13 mouse cellular contexts compared by ENCODE assay signal in the genomic region with DNA sequence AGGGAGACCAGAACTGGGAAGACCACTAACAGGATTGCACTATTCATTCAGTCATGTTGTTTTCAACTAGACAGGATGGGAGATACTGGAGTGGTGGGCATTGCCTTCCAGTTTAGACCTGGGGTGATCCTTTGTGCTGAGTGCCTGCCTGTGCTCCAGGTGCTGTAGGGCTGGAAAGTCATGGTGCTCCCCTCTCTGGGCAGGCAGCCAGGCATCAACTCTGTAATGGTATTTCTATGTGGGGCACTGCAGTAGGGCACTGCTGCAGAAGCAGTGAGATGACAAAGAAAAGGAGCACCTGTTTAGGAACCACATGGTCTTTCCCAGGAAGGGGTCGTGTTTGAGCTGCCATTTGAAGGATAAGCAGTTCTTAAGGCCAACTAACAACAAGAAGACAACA. TPM values are rescaled to one million over a fixed set of nuclear protein-coding genes. Genes with fewer than 3 reads are reported as not detected.
A peak's percentile ranks its signal among the peaks of the same experiment; 100 is the strongest.
DNase-seq lines count a peak whose midpoint lies in the region; ATAC-seq and TF ChIP-seq lines count a peak whose summit lies in the region.
"Had no signal": no experiment of that assay in that cellular context is flagged by ENCODE, and none has a peak within 500 bp of the region (broad histone marks: within the 10 kb centered on the region; RNA-seq: fewer than 3 reads in every experiment).

No protein-coding gene starts in this region.

- no peak overlapping the region for H3K4me2 ChIP-seq in heart, embryonic 13.5 days
- no peak overlapping the region for H3K4me2 ChIP-seq in lung, embryonic 14.5 days
- H3K4me2 ChIP-seq in lung, postnatal 0 days (replicated peaks; ENCODE audit: low read depth, low read length) = no peak overlapping the region
- no peak overlapping the region for H3K4me2 ChIP-seq in intestine, embryonic 16.5 days (ENCODE audit: low read depth, low read length)
- H3K4me2 ChIP-seq in stomach, embryonic 15.5 days = no peak overlapping the region
- H3K4me2 ChIP-seq: midbrain, embryonic 12.5 days had no signal

- peak overlapping the region; percentile 64 for H3K27ac ChIP-seq in heart, embryonic 13.5 days (replicated peaks)
- H3K27ac ChIP-seq in lung, embryonic 14.5 days (ENCODE audit: low read depth) = no peak overlapping the region
- no peak overlapping the region for H3K27ac ChIP-seq in lung, postnatal 0 days (ENCODE audit: low read length)
- peak overlapping the region; percentile 55; the same call in 1 of the 2 replicates for H3K27ac ChIP-seq in intestine, embryonic 16.5 days (ENCODE audit: low read length)
- H3K27ac ChIP-seq in stomach, embryonic 15.5 days = peak overlapping the region; percentile 48; the same call in 1 of the 2 replicates
- H3K27ac ChIP-seq: midbrain, embryonic 12.5 days had no signal

- H3K9me3 ChIP-seq in heart, embryonic 13.5 days = no peaks in the 10 kb centered on the region
- no peaks in the 10 kb centered on the region for H3K9me3 ChIP-seq in lung, embryonic 14.5 days (ENCODE audit: low read depth, low read length)
- H3K9me3 ChIP-seq in lung, postnatal 0 days (ENCODE audit: low read length) = no peaks in the 10 kb centered on the region
- H3K9me3 ChIP-seq in intestine, embryonic 16.5 days (ENCODE audit: control insufficient read depth, low read length) = no peaks in the 10 kb centered on the region
- no peaks in the 10 kb centered on the region for H3K9me3 ChIP-seq in stomach, embryonic 15.5 days
- H3K9me3 ChIP-seq: midbrain, embryonic 12.5 days had no signal

- TF ChIP-seq EP300 in lung, postnatal 0 days (IDR thresholded peaks at IDR 0.05) = no peak

- ATAC-seq in heart, embryonic 13.5 days (ENCODE audit: extremely low read depth, insufficient number of reproducible peaks, low FRiP score, low TSS enrichment) = no peak
- ATAC-seq in lung, embryonic 14.5 days (ENCODE audit: insufficient read depth) = no peak
- no peak for ATAC-seq in lung, postnatal 0 days
- peak; percentile 54 for ATAC-seq in intestine, embryonic 16.5 days
- ATAC-seq in stomach, embryonic 15.5 days (ENCODE audit: insufficient read depth, low FRiP score, low read depth) = no peak
- ATAC-seq: hindbrain, postnatal 0 days had no signal

- no peak for DNase-seq in heart, adult 9 months (ENCODE audit: low spot score in 2 of 2)
- peak; percentile 14 for DNase-seq in lung, embryonic 14.5 days
- no peak for DNase-seq in lung, postnatal 0 days (ENCODE audit: low spot score)
- DNase-seq in gastrocnemius, postnatal 4 days (ENCODE audit: low spot score in 2 of 2) = no peak
- DNase-seq in gastrocnemius, postnatal 25 days = no peak
- DNase-seq: lung, postnatal 10 days; right cerebral cortex, postnatal 4 days; thymus, postnatal 25 days had no signal

- H3K36me3 ChIP-seq in heart, embryonic 13.5 days = peaks cover under 1% of the 10 kb centered on the region
- no peaks in the 10 kb centered on the region for H3K36me3 ChIP-seq in lung, embryonic 14.5 days (ENCODE audit: insufficient read depth)
- no peaks in the 10 kb centered on the region for H3K36me3 ChIP-seq in lung, postnatal 0 days (ENCODE audit: insufficient read depth, low read length)
- no peaks in the 10 kb centered on the region for H3K36me3 ChIP-seq in intestine, embryonic 16.5 days (ENCODE audit: control insufficient read depth, insufficient read depth, low read length)
- no peaks in the 10 kb centered on the region for H3K36me3 ChIP-seq in stomach, embryonic 15.5 days
- H3K36me3 ChIP-seq: midbrain, embryonic 12.5 days had no signal

- peaks cover 88% of the 10 kb centered on the region for H3K4me1 ChIP-seq in heart, embryonic 13.5 days
- peaks cover 4% of the 10 kb centered on the region; the same call in 1 of the 2 replicates for H3K4me1 ChIP-seq in lung, embryonic 14.5 days (ENCODE audit: insufficient read depth)
- H3K4me1 ChIP-seq in lung, postnatal 0 days (ENCODE audit: insufficient read depth, low read depth, low read length) = no peaks in the 10 kb centered on the region; the same call in 1 of the 2 replicates
- peaks cover 21% of the 10 kb centered on the region for H3K4me1 ChIP-seq in intestine, embryonic 16.5 days (ENCODE audit: control insufficient read depth, insufficient read depth, low read length)
- H3K4me1 ChIP-seq in stomach, embryonic 15.5 days = peaks cover 15% of the 10 kb centered on the region

- H3K9ac ChIP-seq in heart, embryonic 13.5 days = no peak overlapping the region
- H3K9ac ChIP-seq in lung, embryonic 14.5 days = no peak overlapping the region
- H3K9ac ChIP-seq in lung, postnatal 0 days (replicated peaks; ENCODE audit: low read depth) = no peak overlapping the region
- H3K9ac ChIP-seq in intestine, embryonic 16.5 days (ENCODE audit: low read depth, low read length) = no peak overlapping the region
- H3K9ac ChIP-seq in stomach, embryonic 15.5 days = no peak overlapping the region
- H3K9ac ChIP-seq: midbrain, embryonic 12.5 days had no signal

- no peak overlapping the region for H3K4me3 ChIP-seq in heart, embryonic 13.5 days
- no peak overlapping the region for H3K4me3 ChIP-seq in lung, embryonic 14.5 days (ENCODE audit: low read depth, low read length)
- H3K4me3 ChIP-seq in lung, postnatal 0 days (ENCODE audit: low read depth, low read length) = no peak overlapping the region
- H3K4me3 ChIP-seq in intestine, embryonic 16.5 days (ENCODE audit: low read length) = no peak overlapping the region
- H3K4me3 ChIP-seq in stomach, embryonic 15.5 days (replicated peaks) = no peak overlapping the region
- H3K4me3 ChIP-seq: midbrain, embryonic 12.5 days had no signal

- no peaks in the 10 kb centered on the region for H3K27me3 ChIP-seq in heart, embryonic 13.5 days (replicated peaks)
- no peaks in the 10 kb centered on the region for H3K27me3 ChIP-seq in lung, embryonic 14.5 days (ENCODE audit: insufficient read depth, low read length)
- no peaks in the 10 kb centered on the region for H3K27me3 ChIP-seq in lung, postnatal 0 days (replicated peaks; ENCODE audit: insufficient read depth, low read length)
- no peaks in the 10 kb centered on the region for H3K27me3 ChIP-seq in intestine, embryonic 16.5 days (replicated peaks; ENCODE audit: control insufficient read depth, insufficient read depth, low read length)
- H3K27me3 ChIP-seq in stomach, embryonic 15.5 days (replicated peaks) = no peaks in the 10 kb centered on the region
- H3K27me3 ChIP-seq: midbrain, embryonic 12.5 days had no signal

- TF ChIP-seq CTCF in lung, embryonic 14.5 days (IDR thresholded peaks at IDR 0.05; ENCODE audit: low read depth) = no peak
- TF ChIP-seq CTCF in lung, postnatal 0 days (IDR thresholded peaks at IDR 0.05) = no peak

- 23% methylated on average over 1 of the region's 1 CpGs for WGBS in heart, embryonic 13.5 days
- WGBS in lung, embryonic 14.5 days = 20% methylated on average over 1 of the region's 1 CpGs
- WGBS in lung, postnatal 0 days = 19% methylated on average over 1 of the region's 1 CpGs
- WGBS in intestine, embryonic 16.5 days = 28% methylated on average over 1 of the region's 1 CpGs
- 18% methylated on average over 1 of the region's 1 CpGs for WGBS in stomach, embryonic 15.5 days

RNA-seq across cellular contexts. Expression of a gene that starts 7.9 kb away (rescaled TPM):
- 37.9 and 41.4 TPM in 2 replicates for polyA plus RNA-seq in heart, embryonic 13.5 days (2015; fragmentation: Nextera tagmentation; extraction: Ambion mirVana)
- 15.6 and 16.2 TPM in 2 replicates for polyA plus RNA-seq in lung, embryonic 14.5 days (2014; fragmentation: Nextera tagmentation; extraction: Ambion mirVana)
- polyA plus RNA-seq in lung, postnatal 0 days (2015; fragmentation: Nextera tagmentation; extraction: Ambion mirVana) = 13.2 and 14.2 TPM in 2 replicates
- polyA plus RNA-seq in intestine, embryonic 16.5 days (2015; fragmentation: Nextera tagmentation; extraction: Ambion mirVana) = 17.1 and 17.9 TPM in 2 replicates
- polyA plus RNA-seq in stomach, embryonic 15.5 days (2015; fragmentation: Nextera tagmentation; extraction: Ambion mirVana) = 20.6 and 21.3 TPM in 2 replicates
- 10 to 100 TPM; 10.7 to 11.9 TPM for total RNA-seq in gastrocnemius, postnatal 4 days (2021)
- 1 to 10 TPM; 5.9 to 8.6 TPM for total RNA-seq in gastrocnemius, postnatal 25 days (2021)

Comparison
In these comparisons a context has a peak if more than half of its experiments do, and no peak if none do; other contexts are left out.
1. H3K27ac ChIP-seq: peak in heart, embryonic 13.5 days (single experiment), intestine, embryonic 16.5 days (single experiment) and stomach, embryonic 15.5 days (single experiment); none in lung, embryonic 14.5 days (single experiment) and lung, postnatal 0 days (single experiment).